Mouse (Mus musculus): ENCODE measurements around the gene Siah1a. TPM values are rescaled to one million over a fixed set of nuclear protein-coding genes. Genes with fewer than 3 reads are reported as not detected.

Gene Siah1a
- polyA plus RNA-seq, 1 experiment from 2014 or later: 94.9 TPM

DNA sequence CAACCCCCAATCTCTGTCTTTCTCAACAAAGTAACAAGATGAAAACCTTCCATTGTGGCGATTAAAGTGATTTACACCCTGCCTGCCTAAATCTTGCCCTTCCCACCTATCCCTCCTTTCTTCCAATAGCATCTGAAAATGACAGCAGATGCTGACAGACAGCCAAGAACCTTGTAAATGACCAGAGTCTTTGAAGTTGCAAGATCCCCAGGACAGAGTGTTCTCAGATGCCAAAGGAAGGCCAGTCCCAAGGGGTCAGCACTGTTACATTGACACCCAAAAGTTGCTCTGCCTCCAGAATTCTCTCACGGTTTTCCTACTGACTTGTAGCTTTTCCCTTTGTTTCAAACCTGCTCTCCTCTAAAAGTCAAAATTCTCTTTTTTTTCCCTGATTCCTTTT lies 4.1 kb upstream of the Siah1a start:
- Histone ChIP-seq H3K27me3 (replicated peaks; ENCODE audit: control insufficient read depth, insufficient read depth, low read length) (no peaks in the 10 kb centered on the region), H3K9ac (replicated peaks; ENCODE audit: low read depth, low read length) (no peak overlapping the region), H3K36me3 (ENCODE audit: control insufficient read depth, insufficient read depth) (no peaks in the 10 kb centered on the region), H3K4me1 (replicated peaks; ENCODE audit: control insufficient read depth, insufficient read depth, low read length) (peaks cover 7% of the 10 kb centered on the region), H3K27ac (ENCODE audit: low read length) (no peak overlapping the region), H3K9me3 (ENCODE audit: control insufficient read depth, low read length) (no peaks in the 10 kb centered on the region), H3K4me2 (ENCODE audit: low read length) (no peak overlapping the region), H3K4me3 (replicated peaks; ENCODE audit: low read length) (no peak overlapping the region)
- ATAC-seq: no peak
- 74% methylated on average over 2 of the region's 2 CpGs for WGBS

DNA sequence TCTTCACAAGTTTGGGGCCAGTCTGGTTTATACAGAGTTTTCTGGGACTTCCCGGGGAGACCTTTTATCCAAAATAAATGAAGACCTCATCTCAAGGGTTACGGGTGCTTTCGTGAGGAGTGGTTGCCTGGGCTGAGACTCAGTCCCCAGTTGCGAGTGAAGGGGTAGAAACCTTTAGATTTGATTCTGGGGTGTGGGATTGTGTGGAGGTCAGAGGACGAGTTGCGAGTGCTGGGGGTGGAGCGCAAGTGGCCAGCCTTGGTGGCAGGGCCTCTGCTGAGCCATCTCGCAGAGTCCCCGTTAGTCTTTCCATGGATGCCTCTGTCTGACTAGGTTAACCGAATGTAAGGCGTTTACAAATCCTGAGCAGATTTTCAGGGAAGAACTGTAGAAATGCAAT lies 777 bp upstream of the Siah1a start:
- H3K4me2 ChIP-seq (ENCODE audit: low read length): peak overlapping the region; percentile 84
- H3K9me3 ChIP-seq (ENCODE audit: control insufficient read depth, low read length): no peaks in the 10 kb centered on the region
- no peaks in the 10 kb centered on the region for H3K36me3 ChIP-seq (ENCODE audit: control insufficient read depth, insufficient read depth)
- H3K27me3 ChIP-seq (replicated peaks; ENCODE audit: control insufficient read depth, insufficient read depth, low read length): no peaks in the 10 kb centered on the region
- peaks cover 30% of the 10 kb centered on the region for H3K4me1 ChIP-seq (replicated peaks; ENCODE audit: control insufficient read depth, insufficient read depth, low read length)
- WGBS: 2% methylated on average over 11 of the region's 11 CpGs
- ATAC-seq: peak; percentile 8
- peak overlapping the region; percentile 84 for H3K27ac ChIP-seq (ENCODE audit: low read length)
- H3K9ac ChIP-seq (replicated peaks; ENCODE audit: low read depth, low read length): peak overlapping the region; percentile 99
- peak overlapping the region; percentile 91 for H3K4me3 ChIP-seq (replicated peaks; ENCODE audit: low read length)

DNA sequence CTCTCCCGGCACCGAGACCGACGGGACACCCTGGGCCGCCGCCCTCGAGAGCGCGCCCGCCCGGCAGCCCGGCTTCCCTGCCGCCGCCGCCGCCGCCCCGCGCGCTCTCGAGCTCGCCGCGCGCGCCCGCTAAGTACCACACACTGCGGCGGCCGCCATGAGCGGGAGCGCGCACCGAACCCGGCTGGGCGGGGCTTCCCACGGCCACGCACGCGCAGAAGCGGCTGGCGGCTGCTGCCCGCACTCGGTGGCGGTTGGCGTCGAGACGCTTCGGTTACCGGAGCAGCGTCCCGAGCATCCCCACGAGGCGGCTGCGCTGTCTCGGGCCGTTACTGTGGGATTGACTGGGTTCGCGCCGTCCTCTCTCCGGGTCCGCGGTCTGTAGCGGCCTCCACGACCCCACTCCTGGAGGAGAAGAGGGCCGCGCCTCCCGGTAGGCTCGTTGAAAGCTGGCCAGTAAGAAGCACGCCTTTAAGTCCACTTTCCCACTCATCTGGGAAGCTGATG lies 254 bp upstream of the Siah1a start:
- peaks cover 33% of the 10 kb centered on the region for H3K4me1 ChIP-seq (replicated peaks; ENCODE audit: control insufficient read depth, insufficient read depth, low read length)
- peak overlapping the region; percentile 91 for H3K4me3 ChIP-seq (replicated peaks; ENCODE audit: low read length)
- H3K9ac ChIP-seq (replicated peaks; ENCODE audit: low read depth, low read length): peak overlapping the region; percentile 99
- WGBS: 0% methylated on average over 43 of the region's 70 CpGs
- peak overlapping the region; percentile 96 for H3K27ac ChIP-seq (ENCODE audit: low read length)
- peak overlapping the region; percentile 84 for H3K4me2 ChIP-seq (ENCODE audit: low read length)
- H3K9me3 ChIP-seq (ENCODE audit: control insufficient read depth, low read length): no peaks in the 10 kb centered on the region
- H3K36me3 ChIP-seq (ENCODE audit: control insufficient read depth, insufficient read depth): no peaks in the 10 kb centered on the region
- H3K27me3 ChIP-seq (replicated peaks; ENCODE audit: control insufficient read depth, insufficient read depth, low read length): no peaks in the 10 kb centered on the region
- ATAC-seq: peak; percentile 86

DNA sequence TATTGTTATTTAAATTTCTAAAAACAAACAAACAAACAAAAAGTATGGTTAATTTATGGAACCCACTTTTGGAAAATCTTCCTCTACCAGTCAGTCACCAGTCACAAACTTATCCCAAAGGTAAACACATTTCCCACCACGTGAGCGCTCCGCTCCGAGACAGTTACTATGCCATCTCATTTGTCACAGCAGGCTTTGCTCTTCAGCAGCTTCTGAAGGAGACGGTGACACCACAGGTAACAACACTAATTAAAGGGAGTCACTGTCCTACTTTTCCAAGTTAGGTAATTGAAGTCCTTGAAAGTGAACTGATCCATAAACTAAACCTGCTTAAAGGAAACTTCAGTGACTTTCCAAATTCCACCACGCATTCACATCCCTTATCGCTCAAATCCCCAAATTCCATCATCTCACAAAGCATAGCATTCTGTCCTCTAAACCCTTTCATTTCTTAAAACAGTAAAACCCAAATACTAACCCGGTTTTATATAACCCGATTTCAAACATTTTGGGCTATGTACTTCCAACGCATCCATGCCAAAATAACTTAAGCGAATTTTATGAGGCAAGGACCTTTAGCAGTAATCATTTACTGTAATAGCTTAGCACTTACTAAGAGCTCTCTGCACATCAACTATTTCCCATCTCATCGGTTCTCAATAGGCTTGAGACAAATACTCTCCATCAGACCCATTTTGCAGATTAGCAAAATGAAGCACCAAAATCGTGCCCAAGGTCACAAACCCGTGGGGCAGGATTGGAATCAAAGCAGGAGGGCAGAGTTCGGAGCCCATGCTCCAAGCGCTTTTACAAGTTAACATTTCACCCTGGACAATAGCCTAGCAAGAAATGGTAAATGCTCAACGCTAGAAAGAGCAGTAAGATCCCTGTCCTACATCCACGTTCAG lies 1.2 kb downstream of the Siah1a start:
- Histone ChIP-seq H3K4me1 (replicated peaks; ENCODE audit: control insufficient read depth, insufficient read depth, low read length) (peaks cover 33% of the 10 kb centered on the region), H3K27ac (ENCODE audit: low read length) (peak overlapping the region; percentile 96), H3K27me3 (replicated peaks; ENCODE audit: control insufficient read depth, insufficient read depth, low read length) (no peaks in the 10 kb centered on the region), H3K9ac (replicated peaks; ENCODE audit: low read depth, low read length) (peak overlapping the region; percentile 99), H3K36me3 (ENCODE audit: control insufficient read depth, insufficient read depth) (no peaks in the 10 kb centered on the region), H3K9me3 (ENCODE audit: control insufficient read depth, low read length) (no peaks in the 10 kb centered on the region), H3K4me2 (ENCODE audit: low read length) (peak overlapping the region; percentile 64), H3K4me3 (replicated peaks; ENCODE audit: low read length) (peak overlapping the region; percentile 91)
- 4% methylated on average over 18 of the region's 18 CpGs for WGBS
- no peak for ATAC-seq

DNA sequence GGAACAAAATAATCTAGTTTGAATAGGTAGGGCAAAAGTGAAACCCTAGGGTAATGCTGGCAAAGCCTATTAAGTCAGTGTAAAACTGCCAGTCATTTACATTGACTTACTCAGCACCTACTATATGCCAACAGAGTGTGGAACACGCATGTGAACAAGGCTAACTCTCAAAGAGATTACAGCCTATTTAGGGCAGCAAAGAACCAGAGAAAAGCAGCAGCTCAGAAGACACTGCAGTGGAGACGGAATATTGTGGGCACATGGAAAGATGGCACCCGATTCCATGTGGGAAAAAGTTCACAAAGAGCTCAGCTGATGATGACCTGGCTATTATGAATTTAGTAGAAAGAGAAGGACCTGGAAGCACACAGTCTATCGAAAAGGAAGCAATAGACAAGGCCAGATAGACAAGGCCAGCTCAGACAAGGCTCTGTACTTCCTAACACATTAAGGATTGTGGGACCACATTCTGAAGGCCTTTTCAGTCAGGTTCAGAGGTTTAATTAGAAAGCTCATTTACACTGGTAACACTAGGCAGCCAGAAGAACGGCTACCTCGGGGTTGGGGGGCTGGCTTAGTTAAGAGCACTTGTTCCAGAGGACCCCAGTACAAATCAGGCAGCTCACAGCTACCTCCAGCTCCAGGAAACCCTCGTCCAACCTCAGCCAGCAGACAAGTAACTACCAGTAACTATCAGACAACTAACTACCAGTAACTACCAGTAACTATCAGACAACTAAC lies 3.0 kb downstream of the Siah1a start:
- Histone ChIP-seq H3K4me1 (replicated peaks; ENCODE audit: control insufficient read depth, insufficient read depth, low read length) (peaks cover 33% of the 10 kb centered on the region), H3K4me3 (replicated peaks; ENCODE audit: low read length) (no peak overlapping the region), H3K27ac (ENCODE audit: low read length) (no peak overlapping the region), H3K9me3 (ENCODE audit: control insufficient read depth, low read length) (no peaks in the 10 kb centered on the region), H3K9ac (replicated peaks; ENCODE audit: low read depth, low read length) (no peak overlapping the region), H3K4me2 (ENCODE audit: low read length) (peak overlapping the region; percentile 23; the same call in 1 of the 2 replicates), H3K27me3 (replicated peaks; ENCODE audit: control insufficient read depth, insufficient read depth, low read length) (no peaks in the 10 kb centered on the region), H3K36me3 (ENCODE audit: control insufficient read depth, insufficient read depth) (no peaks in the 10 kb centered on the region)
- ATAC-seq: no peak
- 48% methylated on average over 7 of the region's 7 CpGs for WGBS

DNA sequence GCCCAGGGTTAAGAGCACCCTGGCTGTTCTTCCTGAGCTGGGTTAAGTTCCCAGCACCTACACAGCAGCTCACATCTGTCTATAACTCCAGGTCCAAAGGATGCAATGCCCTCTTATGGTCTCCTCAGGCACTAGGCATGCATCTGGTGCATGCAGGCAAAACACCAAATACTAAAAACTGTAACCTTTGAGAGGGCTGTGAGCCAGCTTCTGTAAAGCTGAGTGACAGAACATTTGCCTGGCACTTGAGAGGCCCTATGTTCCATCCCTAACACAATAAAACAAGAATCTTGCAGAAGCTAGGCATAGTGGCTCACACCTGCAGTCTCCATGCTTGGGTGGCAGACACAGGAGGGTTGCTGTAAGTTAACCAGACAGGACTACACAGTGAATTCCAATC lies 4.1 kb downstream of the Siah1a start:
- Histone ChIP-seq H3K9me3 (ENCODE audit: control insufficient read depth, low read length) (no peaks in the 10 kb centered on the region), H3K27me3 (replicated peaks; ENCODE audit: control insufficient read depth, insufficient read depth, low read length) (no peaks in the 10 kb centered on the region), H3K4me2 (ENCODE audit: low read length) (no peak overlapping the region), H3K4me3 (replicated peaks; ENCODE audit: low read length) (no peak overlapping the region), H3K4me1 (replicated peaks; ENCODE audit: control insufficient read depth, insufficient read depth, low read length) (peaks cover 29% of the 10 kb centered on the region), H3K36me3 (ENCODE audit: control insufficient read depth, insufficient read depth) (no peaks in the 10 kb centered on the region), H3K9ac (replicated peaks; ENCODE audit: low read depth, low read length) (no peak overlapping the region), H3K27ac (ENCODE audit: low read length) (no peak overlapping the region)
- ATAC-seq: no peak

DNA sequence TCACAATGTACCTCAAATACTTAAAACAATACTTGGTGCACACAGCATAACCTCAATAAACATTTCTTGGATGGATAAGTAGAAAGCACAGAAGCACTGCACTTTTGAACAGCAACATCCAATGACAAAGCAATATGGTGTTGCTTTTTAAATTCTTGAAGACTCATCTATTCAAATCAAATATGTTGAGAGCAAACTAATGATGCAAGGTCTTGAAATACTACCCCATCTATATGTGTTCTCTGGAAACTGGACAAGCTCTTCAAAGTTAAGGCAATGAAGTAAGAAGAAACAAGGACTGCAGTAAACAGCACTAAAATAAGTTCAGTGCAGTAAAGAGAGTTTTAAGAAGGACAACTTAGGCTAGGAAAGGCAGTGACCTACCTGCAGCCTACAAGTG lies 4.8 kb downstream of the Siah1a start:
- Histone ChIP-seq H3K4me2 (ENCODE audit: low read length) (no peak overlapping the region), H3K36me3 (ENCODE audit: control insufficient read depth, insufficient read depth) (no peaks in the 10 kb centered on the region), H3K9me3 (ENCODE audit: control insufficient read depth, low read length) (no peaks in the 10 kb centered on the region), H3K27ac (ENCODE audit: low read length) (no peak overlapping the region), H3K27me3 (replicated peaks; ENCODE audit: control insufficient read depth, insufficient read depth, low read length) (no peaks in the 10 kb centered on the region), H3K9ac (replicated peaks; ENCODE audit: low read depth, low read length) (no peak overlapping the region), H3K4me3 (replicated peaks; ENCODE audit: low read length) (no peak overlapping the region), H3K4me1 (replicated peaks; ENCODE audit: control insufficient read depth, insufficient read depth, low read length) (peaks cover 30% of the 10 kb centered on the region)
- no peak for ATAC-seq

DNA sequence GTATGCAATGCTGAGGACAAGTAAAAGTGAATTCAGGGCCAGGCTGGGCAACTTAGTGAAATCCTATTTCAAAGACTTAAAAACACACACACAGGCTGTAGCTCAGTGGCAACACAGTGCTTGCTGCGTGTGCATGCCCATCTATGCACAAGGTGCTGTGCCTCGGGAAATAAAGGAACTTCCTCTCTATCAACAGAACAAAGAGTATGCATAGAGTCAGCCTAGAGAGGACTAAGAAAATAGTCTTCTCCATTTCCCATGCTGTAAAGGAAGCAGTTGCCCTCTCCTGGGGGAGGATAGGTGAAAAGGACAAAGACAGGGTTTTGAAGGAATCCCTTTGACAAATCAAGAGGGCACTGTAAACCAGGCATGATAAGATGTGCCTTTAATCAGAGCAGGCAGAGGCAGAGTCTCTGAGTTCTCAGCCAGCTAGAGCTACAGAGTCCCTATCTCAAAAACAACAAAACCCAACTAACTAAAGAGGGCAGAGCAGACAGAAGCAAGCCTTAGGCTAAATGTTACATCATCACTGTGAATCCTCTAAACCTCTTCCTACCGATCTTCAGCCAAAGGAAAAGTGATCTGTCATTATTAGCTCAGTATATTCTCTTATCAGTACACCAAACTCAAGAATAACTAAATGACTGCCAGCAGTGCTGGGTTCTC lies 10.2 kb downstream of the Siah1a start:
- Histone ChIP-seq H3K4me3 (replicated peaks; ENCODE audit: low read length) (no peak overlapping the region), H3K9me3 (ENCODE audit: control insufficient read depth, low read length) (no peaks in the 10 kb centered on the region), H3K36me3 (ENCODE audit: control insufficient read depth, insufficient read depth) (no peaks in the 10 kb centered on the region), H3K9ac (replicated peaks; ENCODE audit: low read depth, low read length) (no peak overlapping the region), H3K27ac (ENCODE audit: low read length) (no peak overlapping the region), H3K27me3 (replicated peaks; ENCODE audit: control insufficient read depth, insufficient read depth, low read length) (no peaks in the 10 kb centered on the region), H3K4me2 (ENCODE audit: low read length) (no peak overlapping the region), H3K4me1 (replicated peaks; ENCODE audit: control insufficient read depth, insufficient read depth, low read length) (peaks cover 26% of the 10 kb centered on the region)
- 50% methylated on average over 3 of the region's 3 CpGs for whole genome bisulfite sequencing
- ATAC-seq: no peak

DNA sequence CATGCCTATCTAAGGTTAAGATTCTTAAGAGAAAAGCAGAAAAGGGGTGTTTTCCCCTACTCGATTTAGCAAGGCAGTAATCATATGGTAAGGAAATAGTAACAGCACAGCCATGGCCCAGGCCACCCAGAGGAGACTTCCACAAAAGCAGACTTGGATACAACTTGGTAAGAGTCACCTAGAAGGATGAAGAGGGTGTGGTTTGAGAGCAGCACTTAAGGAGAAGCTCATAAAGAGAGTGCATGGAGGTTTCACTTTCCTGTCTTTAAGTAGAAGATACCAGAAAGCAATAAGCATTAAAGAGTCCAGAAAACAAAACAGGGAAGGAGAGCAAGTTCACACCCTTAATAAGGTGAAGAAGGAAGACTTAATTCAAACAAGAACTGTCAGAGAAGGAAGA lies 10.8 kb downstream of the Siah1a start:
- Histone ChIP-seq H3K27me3 (replicated peaks; ENCODE audit: control insufficient read depth, insufficient read depth, low read length) (no peaks in the 10 kb centered on the region), H3K9ac (replicated peaks; ENCODE audit: low read depth, low read length) (no peak overlapping the region), H3K4me2 (ENCODE audit: low read length) (no peak overlapping the region), H3K4me1 (replicated peaks; ENCODE audit: control insufficient read depth, insufficient read depth, low read length) (peaks cover 33% of the 10 kb centered on the region), H3K36me3 (ENCODE audit: control insufficient read depth, insufficient read depth) (no peaks in the 10 kb centered on the region), H3K9me3 (ENCODE audit: control insufficient read depth, low read length) (no peaks in the 10 kb centered on the region), H3K4me3 (replicated peaks; ENCODE audit: low read length) (no peak overlapping the region), H3K27ac (ENCODE audit: low read length) (no peak overlapping the region)
- no peak for ATAC-seq
- WGBS: 97% methylated on average over 1 of the region's 1 CpGs
